Mouse (Mus musculus) liver, adult 2 months (tissue): ENCODE results near the gene Arhgap31.

ENCODE experiments used
- CTCF ChIP-seq: fragments of 200-500 bp; IDR thresholded peaks from 2 replicates; pipeline ENCODE4 v1.5.1; 2011; ENCODE audit warnings: low read depth, low read length, control low read depth
- POLR2A ChIP-seq: fragments of 200-500 bp; IDR thresholded peaks from 2 replicates; pipeline ENCODE4 v1.6.1; 2011; ENCODE audit warnings: low read length, control low read depth; ENCODE audit not compliant: insufficient read depth; ENCODE audit errors: extremely low read depth

- TF ChIP-seq CTCF (no peak), POLR2A (no peak)
Measured at GRCm38 (mm10) chr16:38625811-38626369, 87.2 kb downstream of the Arhgap31 start.
